Mouse (Mus musculus) left cerebral cortex, postnatal 25 days (tissue): ENCODE measurements around the gene Nepn. TPM values are rescaled to one million over a fixed set of nuclear protein-coding genes. Genes with fewer than 3 reads are reported as not detected.

ENCODE experiments used
- total RNA-seq, 2 experiments: library from RNA; stranded (reverse); gene quantifications; 2 replicates each; pipeline ENCODE4 v1.2.3; 2021

Gene Nepn
- total RNA-seq, 2 experiments from 2014 or later, result not detected

Other genes with a start within 250 kb of the Nepn start
- not detected for gene Ros1, start 193.7 kb upstream of the Nepn start, total RNA-seq
- gene Dcbld1, start 155.4 kb upstream of the Nepn start, total RNA-seq, result 1 to 10 TPM; 5.5 to 6.5 TPM
- gene Gm26741, start 30.2 kb upstream of the Nepn start, total RNA-seq, result not detected
- gene Gopc, start 6.8 kb upstream of the Nepn start, total RNA-seq, result 10 to 100 TPM; 47.1 to 49.4 TPM
- gene Nus1, start 28.6 kb downstream of the Nepn start, total RNA-seq, result 10 to 100 TPM; 64.6 to 65.6 TPM